Mouse (Mus musculus) heart, postnatal 0 days (tissue): Measurements from ENCODE around the gene AL607142.1. TPM values are rescaled to one million over a fixed set of nuclear protein-coding genes. Genes with fewer than 3 reads are reported as not detected.
A peak's percentile ranks its signal among the peaks of the same experiment; 100 is the strongest.

Experiments
- ATAC-seq: fragments of 200-750 bp; cut with Nextera tagmentation; 2 replicates; pipeline ENCODE4 v1.8.0; 2017; ENCODE audit warnings: low read depth, moderate number of reproducible peaks, moderate library complexity; ENCODE audit not compliant: insufficient read depth
- DNase-seq: peaks from one replicate; pipeline ENCODE4 v3.0.0-alpha.2; 2016; ENCODE audit warnings: low spot score
- H3K27ac ChIP-seq: fragments of 300-500 bp; sonication (generic); 2 replicates; pipeline ENCODE4 v1.5.1; 2014; ENCODE audit warnings: low read depth, mild to moderate bottlenecking
- H3K27me3 ChIP-seq: fragments of 300-500 bp; sonication (generic); 2 replicates; pipeline ENCODE4 v1.6.1; 2014; ENCODE audit warnings: low read length, mixed read lengths; ENCODE audit not compliant: control insufficient read depth, insufficient read depth
- H3K36me3 ChIP-seq: fragments of 300-500 bp; sonication (generic); replicated peaks from 2 replicates; pipeline ENCODE4 v1.6.1; 2014; ENCODE audit warnings: low read length, mixed read lengths; ENCODE audit not compliant: control insufficient read depth, insufficient read depth
- H3K4me1 ChIP-seq: fragments of 300-500 bp; sonication (generic); 2 replicates; pipeline ENCODE4 v1.6.1; 2014; ENCODE audit warnings: antibody characterized with exemption; ENCODE audit not compliant: control insufficient read depth, insufficient read depth
- H3K4me2 ChIP-seq: fragments of 300-500 bp; sonication (generic); 2 replicates; pipeline ENCODE4 v1.6.1; 2014; ENCODE audit warnings: low read depth, mild to moderate bottlenecking, low read length, moderate library complexity
- H3K4me3 ChIP-seq: fragments of 300-500 bp; sonication (generic); 2 replicates; pipeline ENCODE4 v1.5.1; 2014; ENCODE audit warnings: low read depth, low read length
- H3K9ac ChIP-seq: fragments of 300-500 bp; sonication (generic); replicated peaks from 2 replicates; pipeline ENCODE4 v1.6.1; 2014; ENCODE audit warnings: low read depth, low read length, mixed read lengths
- H3K9me3 ChIP-seq: fragments of 300-500 bp; sonication (generic); replicated peaks from 2 replicates; pipeline ENCODE4 v1.6.1; 2016; ENCODE audit warnings: low read length; ENCODE audit not compliant: control insufficient read depth
- CTCF ChIP-seq: IDR thresholded peaks from 2 replicates; pipeline ENCODE4 v1.5.1; 2016; ENCODE audit warnings: antibody characterized with exemption, control low read depth, low read depth
- EP300 ChIP-seq: IDR thresholded peaks from 2 replicates; pipeline ENCODE4 v1.6.1; 2016; ENCODE audit warnings: antibody characterized with exemption, low read depth
- WGBS: fragments of 180-500 bp; shearing (Covaris S2); extraction: QIAGEN DNeasy Blood & Tissue Kit; methylation state at CpG from one replicate; pipeline ENCODE4 v1.1.7; 2014; 5-methylcytosine and 5-hydroxymethylcytosine counted together
- polyA plus RNA-seq: library from polyadenylated mRNA; unstranded; fragments of >200 nt; fragmentation: Nextera tagmentation; extraction: Ambion mirVana; gene quantifications from 2 replicates; pipeline ENCODE4 v1.2.1, GENCODE M21; 2015
- total RNA-seq: library from RNA; depleted of rRNA; stranded (reverse); fragments of >200 nt; gene quantifications from 2 replicates; pipeline ENCODE4 v1.2.3, GENCODE M21; 2014; ENCODE audit warnings: low replicate concordance; rRNA removed

Gene AL607142.1
- not detected in 2 replicates for total RNA-seq
- polyA plus RNA-seq, result not detected in 2 replicates

- Histone ChIP-seq H3K4me3 (no peak within 1 kb of the TSS), H3K27ac (no peak within 1 kb of the TSS), H3K36me3 (no peaks in the 10 kb centered on the region), H3K4me1 (peaks cover 9% of the 10 kb centered on the region), H3K4me2 (no peak within 1 kb of the TSS), H3K9me3 (no peaks in the 10 kb centered on the region), H3K27me3 (no peaks in the 10 kb centered on the region), H3K9ac (no peak within 1 kb of the TSS)
- DNase-seq (no peak), ATAC-seq (no peak)
- WGBS, result 86% methylated on average over 10 of the region's 10 CpGs
- no peak for TF ChIP-seq EP300
- no peak for TF ChIP-seq CTCF
Observed at GRCm38 (mm10) chr4:120064696-120065095, at the start of gene AL607142.1. Gene AL607142.1 (plus strand): TSS chr4:120064996.

- H3K4me3 ChIP-seq, result no peak overlapping the region
- DNase-seq (no peak), ATAC-seq (no peak)
- TF ChIP-seq EP300 (no peak), CTCF (no peak)
- H3K9ac ChIP-seq, result no peak overlapping the region
- no peaks in the 10 kb centered on the region for H3K9me3 ChIP-seq
- H3K27me3 ChIP-seq, result 0 out of 2 replicates have a peak, but pooled peaks cover 3% of the 10 kb centered on the region
- H3K4me2 ChIP-seq, result no peak overlapping the region
- H3K36me3 ChIP-seq, result no peaks in the 10 kb centered on the region
- no peaks in the 10 kb centered on the region; the same call in 1 of the 2 replicates for H3K4me1 ChIP-seq
- 51% methylated on average over 5 of the region's 5 CpGs for WGBS
- H3K27ac ChIP-seq, result no peak overlapping the region
Observed at GRCm38 (mm10) chr4:120018426-120018825, 46.4 kb upstream of the AL607142.1 start.

GRCm38 (mm10) chr4:120022392-120022791 lies 42.4 kb upstream of the AL607142.1 start:
- H3K4me2 ChIP-seq, result no peak overlapping the region
- 0 out of 2 replicates have a peak, but pooled peaks cover 3% of the 10 kb centered on the region for H3K27me3 ChIP-seq
- TF ChIP-seq EP300 (no peak), CTCF (no peak)
- DNase-seq (no peak), ATAC-seq (no peak)
- no peak overlapping the region for H3K4me3 ChIP-seq
- no peaks in the 10 kb centered on the region for H3K36me3 ChIP-seq
- peaks cover 9% of the 10 kb centered on the region for H3K4me1 ChIP-seq
- no peak overlapping the region for H3K27ac ChIP-seq
- H3K9me3 ChIP-seq, result no peaks in the 10 kb centered on the region
- 47% methylated on average over 3 of the region's 3 CpGs for WGBS
- H3K9ac ChIP-seq, result no peak overlapping the region

GRCm38 (mm10) chr4:120023221-120023840 lies 41.5 kb upstream of the AL607142.1 start:
- Histone ChIP-seq H3K9ac (no peak overlapping the region), H3K9me3 (no peaks in the 10 kb centered on the region), H3K4me3 (no peak overlapping the region), H3K27me3 (0 out of 2 replicates have a peak, but pooled peaks cover 3% of the 10 kb centered on the region), H3K27ac (no peak overlapping the region), H3K36me3 (no peaks in the 10 kb centered on the region), H3K4me2 (no peak overlapping the region), H3K4me1 (peaks cover 9% of the 10 kb centered on the region)
- no peak for ATAC-seq
- 82% methylated on average over 4 of the region's 4 CpGs for WGBS
- no peak for TF ChIP-seq EP300
- no peak for TF ChIP-seq CTCF
- DNase-seq, result no peak

GRCm38 (mm10) chr4:120024071-120024470 lies 40.7 kb upstream of the AL607142.1 start:
- Histone ChIP-seq H3K9ac (no peak overlapping the region), H3K4me1 (peaks cover 9% of the 10 kb centered on the region), H3K4me2 (no peak overlapping the region), H3K9me3 (no peaks in the 10 kb centered on the region), H3K4me3 (no peak overlapping the region), H3K27ac (no peak overlapping the region), H3K36me3 (no peaks in the 10 kb centered on the region), H3K27me3 (0 out of 2 replicates have a peak, but pooled peaks cover 3% of the 10 kb centered on the region)
- ATAC-seq (peak; percentile 53), DNase-seq (no peak)
- WGBS, result 30% methylated on average over 10 of the region's 10 CpGs
- TF ChIP-seq EP300, result no peak
- no peak for TF ChIP-seq CTCF
